Mouse (Mus musculus): ENCODE results near the gene Fv1. TPM values are rescaled to one million over a fixed set of nuclear protein-coding genes. Genes with fewer than 3 reads are reported as not detected.

Gene Fv1
- polyA plus RNA-seq, 1 experiment from 2014 or later, result 5.2 TPM

DNA sequence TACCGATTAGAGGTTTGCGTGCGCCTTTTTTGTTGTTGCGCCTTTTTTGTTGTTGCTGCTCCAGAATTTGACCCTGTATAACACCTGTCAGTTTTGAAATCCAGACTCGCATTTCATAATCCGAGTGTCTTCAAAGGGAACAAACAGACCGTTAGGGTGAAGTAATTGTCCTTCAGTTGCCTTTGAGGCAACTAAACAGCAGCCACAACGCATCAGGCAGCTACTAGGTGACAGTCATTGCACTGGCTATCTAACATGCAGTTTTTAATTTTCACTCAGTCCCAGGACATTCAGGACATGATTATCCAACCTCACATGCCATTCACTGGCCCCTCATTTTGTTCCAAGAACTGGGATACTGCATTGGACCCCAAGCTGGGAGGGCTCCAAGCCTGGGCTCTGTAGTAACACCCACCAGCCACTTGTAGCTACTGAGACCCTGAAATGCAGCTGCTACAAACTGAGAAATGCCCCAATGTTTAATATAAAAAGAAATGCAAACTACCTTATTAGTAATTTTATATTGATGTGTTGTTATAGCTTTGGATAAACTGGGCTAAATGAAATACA, 36.4 kb downstream of the Fv1 start:
- under 1% methylated on average over 8 of the region's 8 CpGs for WGBS
- H3K9ac ChIP-seq (ENCODE audit: low read depth, low read length), result peak overlapping the region; percentile 91
- no peak; the same call in 1 of the 2 replicates for ATAC-seq (ENCODE audit: low read depth)
- H3K36me3 ChIP-seq (ENCODE audit: control insufficient read depth, insufficient read depth, low read length), result peaks cover 25% of the 10 kb centered on the region
- peak overlapping the region; percentile 68 for H3K4me2 ChIP-seq (ENCODE audit: low read depth, low read length)
- no peak overlapping the region for H3K27ac ChIP-seq (replicated peaks; ENCODE audit: low read depth, low read length)
- H3K9me3 ChIP-seq (ENCODE audit: control insufficient read depth, low read length), result no peaks in the 10 kb centered on the region
- peak overlapping the region; percentile 81 for H3K4me3 ChIP-seq (ENCODE audit: low read depth, low read length)
- no peaks in the 10 kb centered on the region for H3K27me3 ChIP-seq (replicated peaks; ENCODE audit: control insufficient read depth, insufficient read depth, low read length)
- H3K4me1 ChIP-seq (ENCODE audit: control insufficient read depth, insufficient read depth, low read length), result peaks cover 11% of the 10 kb centered on the region
- no peak for DNase-seq (ENCODE audit: low spot score)

DNA sequence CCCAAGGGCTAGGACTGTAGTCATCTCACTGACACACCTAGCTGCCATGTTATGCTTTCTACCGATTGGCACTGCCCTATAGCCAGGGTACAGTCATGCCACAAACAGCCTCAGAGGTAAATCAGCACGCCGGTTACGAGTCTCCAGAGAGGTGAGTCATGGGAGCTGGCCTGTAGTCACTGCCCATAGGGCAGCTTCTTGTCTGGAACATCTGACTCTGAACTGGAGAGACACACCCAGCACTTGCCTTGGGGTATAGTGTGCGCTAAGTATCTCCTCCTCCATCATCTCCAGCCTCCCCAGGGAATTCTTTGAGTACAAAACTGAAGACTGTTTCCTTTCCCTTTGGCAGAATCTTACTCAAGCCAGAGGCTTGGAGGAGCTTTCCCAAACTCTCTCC, 37.5 kb downstream of the Fv1 start:
- H3K9ac ChIP-seq (ENCODE audit: low read depth, low read length), result no peak overlapping the region
- WGBS, result 72% methylated on average over 5 of the region's 5 CpGs
- ATAC-seq (ENCODE audit: low read depth) (no peak), DNase-seq (ENCODE audit: low spot score) (peak; percentile 7)
- H3K36me3 ChIP-seq (ENCODE audit: control insufficient read depth, insufficient read depth, low read length), result peaks cover 29% of the 10 kb centered on the region
- H3K4me1 ChIP-seq (ENCODE audit: control insufficient read depth, insufficient read depth, low read length), result peaks cover 11% of the 10 kb centered on the region
- no peaks in the 10 kb centered on the region for H3K27me3 ChIP-seq (replicated peaks; ENCODE audit: control insufficient read depth, insufficient read depth, low read length)
- H3K27ac ChIP-seq (replicated peaks; ENCODE audit: low read depth, low read length), result no peak overlapping the region
- H3K9me3 ChIP-seq (ENCODE audit: control insufficient read depth, low read length), result no peaks in the 10 kb centered on the region
- H3K4me3 ChIP-seq (ENCODE audit: low read depth, low read length), result no peak overlapping the region
- no peak overlapping the region for H3K4me2 ChIP-seq (ENCODE audit: low read depth, low read length)

DNA sequence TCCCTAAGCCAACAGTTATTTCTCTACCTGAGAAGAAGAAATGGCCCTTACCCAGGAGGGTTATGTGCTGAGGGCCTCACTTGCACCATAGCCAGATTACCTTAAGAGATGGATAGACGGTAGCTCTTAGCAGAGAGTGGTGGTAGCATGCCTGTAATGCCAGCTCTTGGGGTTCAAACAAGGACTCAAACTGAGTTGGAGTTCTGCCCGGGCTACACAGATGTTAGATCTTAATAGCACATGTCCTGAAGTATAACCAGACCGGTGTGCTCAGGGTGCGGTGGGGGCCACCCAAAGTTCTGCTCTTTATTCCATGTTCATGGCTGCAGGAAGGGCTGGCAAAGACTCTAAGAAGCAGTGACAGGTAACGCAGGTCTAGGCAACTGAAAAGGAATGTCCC, 40.7 kb downstream of the Fv1 start:
- no peak for ATAC-seq (ENCODE audit: low read depth)
- WGBS, result 82% methylated on average over 5 of the region's 5 CpGs
- no peak overlapping the region for H3K4me3 ChIP-seq (ENCODE audit: low read depth, low read length)
- H3K9me3 ChIP-seq (ENCODE audit: control insufficient read depth, low read length), result no peaks in the 10 kb centered on the region
- peaks cover 3% of the 10 kb centered on the region; the same call in 1 of the 2 replicates for H3K4me1 ChIP-seq (ENCODE audit: control insufficient read depth, insufficient read depth, low read length)
- H3K9ac ChIP-seq (ENCODE audit: low read depth, low read length), result no peak overlapping the region
- peaks cover 36% of the 10 kb centered on the region for H3K36me3 ChIP-seq (ENCODE audit: control insufficient read depth, insufficient read depth, low read length)
- no peak overlapping the region for H3K27ac ChIP-seq (replicated peaks; ENCODE audit: low read depth, low read length)
- no peak for DNase-seq (ENCODE audit: low spot score)
- H3K27me3 ChIP-seq (replicated peaks; ENCODE audit: control insufficient read depth, insufficient read depth, low read length), result no peaks in the 10 kb centered on the region
- H3K4me2 ChIP-seq (ENCODE audit: low read depth, low read length), result no peak overlapping the region

DNA sequence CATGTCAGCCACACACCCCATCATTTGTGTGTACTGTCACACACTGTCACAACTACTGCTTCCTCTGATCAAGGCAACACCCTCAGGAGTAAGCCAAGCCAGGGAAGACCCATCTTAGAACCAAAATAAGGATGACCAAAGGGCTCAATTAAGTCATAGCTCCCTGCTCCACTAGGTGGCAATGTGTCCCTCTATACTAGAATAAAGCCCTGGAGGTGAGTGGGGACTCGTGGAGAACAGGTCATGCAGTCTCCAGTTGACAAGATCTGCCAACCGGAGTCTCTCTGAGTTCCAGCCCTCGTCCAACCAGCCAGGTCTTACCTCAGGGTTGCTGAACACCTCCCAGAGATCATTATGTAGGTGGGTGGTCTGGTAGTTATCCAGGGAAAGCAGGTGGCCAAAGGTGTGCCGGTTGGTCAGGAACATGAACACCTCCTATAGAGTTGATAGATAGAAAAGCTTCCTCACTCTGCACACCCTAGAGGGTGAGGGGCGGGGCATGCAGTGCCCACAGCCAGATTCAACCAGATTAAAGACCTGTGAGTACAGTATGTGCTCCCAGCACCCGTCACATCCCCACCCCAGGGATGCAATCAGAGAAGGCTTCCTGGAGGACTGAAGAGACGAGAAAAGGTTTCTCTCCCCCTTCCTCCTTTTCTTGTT, 49.8 kb downstream of the Fv1 start:
- Histone ChIP-seq H3K4me3 (ENCODE audit: low read depth, low read length) (no peak overlapping the region), H3K27me3 (replicated peaks; ENCODE audit: control insufficient read depth, insufficient read depth, low read length) (no peaks in the 10 kb centered on the region), H3K9me3 (ENCODE audit: control insufficient read depth, low read length) (no peaks in the 10 kb centered on the region), H3K9ac (ENCODE audit: low read depth, low read length) (no peak overlapping the region), H3K36me3 (ENCODE audit: control insufficient read depth, insufficient read depth, low read length) (peaks cover 75% of the 10 kb centered on the region), H3K4me1 (ENCODE audit: control insufficient read depth, insufficient read depth, low read length) (no peaks in the 10 kb centered on the region), H3K27ac (replicated peaks; ENCODE audit: low read depth, low read length) (no peak overlapping the region), H3K4me2 (ENCODE audit: low read depth, low read length) (no peak overlapping the region)
- peak; percentile 58 for DNase-seq (ENCODE audit: low spot score)
- ATAC-seq (ENCODE audit: low read depth), result no peak
- WGBS, result 56% methylated on average over 7 of the region's 7 CpGs

Other genes starting within 250 kb of the Fv1 start
- gene Zfp979, start 226.5 kb upstream of the Fv1 start, polyA plus RNA-seq (2014; fragmentation: Nextera tagmentation; extraction: Ambion mirVana), result 3.2 and 4.4 TPM in 2 replicates
- not detected in 2 replicates for gene Zfp534, start 166.4 kb upstream of the Fv1 start, polyA plus RNA-seq (2014; fragmentation: Nextera tagmentation; extraction: Ambion mirVana)
- 7.4 and 8.3 TPM in 2 replicates for gene Zfp984, start 59.2 kb upstream of the Fv1 start, polyA plus RNA-seq (2014; fragmentation: Nextera tagmentation; extraction: Ambion mirVana)
- 4.6 and 6.9 TPM in 2 replicates for gene Zfp933, start 20.6 kb upstream of the Fv1 start, polyA plus RNA-seq (2014; fragmentation: Nextera tagmentation; extraction: Ambion mirVana)
- gene Miip, start 163 bp upstream of the Fv1 start, polyA plus RNA-seq (2014; fragmentation: Nextera tagmentation; extraction: Ambion mirVana), result 23.9 and 25.6 TPM in 2 replicates
- gene Mfn2, start 35.7 kb downstream of the Fv1 start, polyA plus RNA-seq (2014; fragmentation: Nextera tagmentation; extraction: Ambion mirVana), result 37.0 and 37.5 TPM in 2 replicates
- 83.8 and 102 TPM in 2 replicates for gene Plod1, start 67.8 kb downstream of the Fv1 start, polyA plus RNA-seq (2014; fragmentation: Nextera tagmentation; extraction: Ambion mirVana)
- 23.0 and 23.4 TPM in 2 replicates for gene 2510039O18Rik, start 71.9 kb downstream of the Fv1 start, polyA plus RNA-seq (2014; fragmentation: Nextera tagmentation; extraction: Ambion mirVana)
- gene Nppb, start 116.8 kb downstream of the Fv1 start, polyA plus RNA-seq (2014; fragmentation: Nextera tagmentation; extraction: Ambion mirVana), result 0.28 TPM in 1 of 2 replicates, not detected in the other
- not detected in 2 replicates for gene Nppa, start 131.7 kb downstream of the Fv1 start, polyA plus RNA-seq (2014; fragmentation: Nextera tagmentation; extraction: Ambion mirVana)
- gene Clcn6, start 169.8 kb downstream of the Fv1 start, polyA plus RNA-seq (2014; fragmentation: Nextera tagmentation; extraction: Ambion mirVana), result 7.4 and 7.8 TPM in 2 replicates
- 20.3 and 21.4 TPM in 2 replicates for gene Mthfr, start 170.1 kb downstream of the Fv1 start, polyA plus RNA-seq (2014; fragmentation: Nextera tagmentation; extraction: Ambion mirVana)
- 15.9 and 16.2 TPM in 2 replicates for gene Agtrap, start 219.1 kb downstream of the Fv1 start, polyA plus RNA-seq (2014; fragmentation: Nextera tagmentation; extraction: Ambion mirVana)